ENCODE assay signal across 8 mouse cellular contexts in genomic region chr9:65826588-65827343, GRCm38 (mm10). TPM values are rescaled to one million over a fixed set of nuclear protein-coding genes. Genes with fewer than 3 reads are reported as not detected.
DNase-seq lines count a peak whose midpoint lies in the region; TF ChIP-seq lines count a peak whose summit lies in the region.

No protein-coding gene starts in this region.

- no peak for TF ChIP-seq POLR2A in small intestine, adult 2 months (IDR thresholded peaks at IDR 0.05; ENCODE audit: low read depth, low read length)

- H3K27ac ChIP-seq in limb, embryonic 10.5 days, result peak overlapping the region; percentile 100
- H3K27ac ChIP-seq in midbrain, embryonic 10.5 days (replicated peaks), result peak overlapping the region; percentile 99
- H3K27ac ChIP-seq in small intestine, adult 2 months (ENCODE audit: insufficient read depth, low read depth, low read length), result peak overlapping the region; percentile 76

- no peaks in the 10 kb centered on the region for H3K36me3 ChIP-seq in limb, embryonic 10.5 days
- H3K36me3 ChIP-seq in midbrain, embryonic 10.5 days, result no peaks in the 10 kb centered on the region
- H3K36me3 ChIP-seq in small intestine, adult 2 months (ENCODE audit: control insufficient read depth, insufficient read depth, low read length), result no peaks in the 10 kb centered on the region; the same call in 1 of the 2 replicates

- H3K4me3 ChIP-seq in limb, embryonic 10.5 days, result peak overlapping the region; percentile 95
- H3K4me3 ChIP-seq in midbrain, embryonic 10.5 days, result peak overlapping the region; percentile 92
- peak overlapping the region; percentile 89 for H3K4me3 ChIP-seq in small intestine, adult 2 months (ENCODE audit: low read depth, low read length)

- no peak for TF ChIP-seq CTCF in small intestine, adult 2 months (IDR thresholded peaks at IDR 0.05; ENCODE audit: extremely low read depth, insufficient read length, insufficient replicate concordance, low read depth, low read length)

- peaks cover 26% of the 10 kb centered on the region for H3K4me1 ChIP-seq in limb, embryonic 10.5 days
- H3K4me1 ChIP-seq in midbrain, embryonic 10.5 days, result peaks cover 69% of the 10 kb centered on the region
- H3K4me1 ChIP-seq in small intestine, adult 2 months (ENCODE audit: control insufficient read depth, insufficient read depth, insufficient read length, low read length), result peaks cover 13% of the 10 kb centered on the region

- H3K27me3 ChIP-seq in limb, embryonic 10.5 days (ENCODE audit: low read depth, poor library complexity, severe bottlenecking), result 0 out of 2 replicates have a peak, but pooled peaks cover 5% of the 10 kb centered on the region
- H3K27me3 ChIP-seq in midbrain, embryonic 10.5 days (ENCODE audit: low read depth, poor library complexity, severe bottlenecking), result 0 out of 2 replicates have a peak, but pooled peaks cover 8% of the 10 kb centered on the region
- no peaks in the 10 kb centered on the region for H3K27me3 ChIP-seq in small intestine, adult 2 months (ENCODE audit: control insufficient read depth, insufficient read depth, low read length)

- WGBS in limb, embryonic 10.5 days, result 0% methylated on average over 31 of the region's 31 CpGs
- WGBS in midbrain, embryonic 10.5 days, result 2% methylated on average over 30 of the region's 31 CpGs
- under 1% methylated on average over 31 of the region's 31 CpGs for WGBS in small intestine, adult 2 months

- peak; percentile 46 for DNase-seq in urinary bladder, postnatal 14 days (ENCODE audit: low spot score)
- DNase-seq in urinary bladder, postnatal 25 days (ENCODE audit: low spot score), result no peak
- peak; percentile 16 to 50 for DNase-seq in cerebellum, postnatal 36 days
- peak; percentile 8 to 16 for DNase-seq in gastrocnemius, adult 8-10 months (ENCODE audit: low spot score in 2 of 2)
- DNase-seq in induced T-regulatory cell, adult 2 months (ENCODE audit: low read depth), result peak; percentile 64
- peak; percentile 83 for DNase-seq in limb, embryonic 10.5 days (ENCODE audit: low spot score)
- peak; percentile 59 for DNase-seq in midbrain, embryonic 10.5 days (ENCODE audit: low spot score)

- no peaks in the 10 kb centered on the region for H3K9me3 ChIP-seq in limb, embryonic 10.5 days (replicated peaks)
- no peaks in the 10 kb centered on the region for H3K9me3 ChIP-seq in midbrain, embryonic 10.5 days (replicated peaks)

RNA-seq across cellular contexts. Expression of gene Zfp609, which starts 0.6 kb away (rescaled TPM):
- total RNA-seq in gastrocnemius, adult 8-10 months (2022), result 10 to 100 TPM; 15.8 to 18.8 (median 17.6) TPM
- polyA plus RNA-seq in limb, embryonic 10.5 days (2016; fragmentation: Nextera tagmentation; extraction: Ambion mirVana), result 7.5 and 7.6 TPM in 2 replicates
- polyA plus RNA-seq in midbrain, embryonic 10.5 days (2016; fragmentation: Nextera tagmentation; extraction: Ambion mirVana), result 6.4 and 7.3 TPM in 2 replicates
- 3.1 and 6.1 TPM in 2 replicates for polyA plus RNA-seq in small intestine, adult 2 months (2012; rRNA removed)
